Mouse (Mus musculus) intestine, embryonic 14.5 days (tissue): ENCODE results near the gene Csde1. TPM values are rescaled to one million over a fixed set of nuclear protein-coding genes. Genes with fewer than 3 reads are reported as not detected.

ENCODE experiments used
- ATAC-seq: fragments of 200-750 bp; cut with Nextera tagmentation; replicated peaks from 2 replicates; pipeline ENCODE4 v1.8.0; 2017; ENCODE audit warnings: low read depth, moderate number of reproducible peaks, moderate TSS enrichment, moderate library complexity; ENCODE audit not compliant: low FRiP score, low TSS enrichment
- DNase-seq: peaks from one replicate; pipeline ENCODE4 v3.0.0-alpha.2; 2018; ENCODE audit warnings: low spot score
- H3K27ac ChIP-seq: fragments of 300-500 bp; sonication (generic); 2 replicates; pipeline ENCODE4 v1.5.1; 2014; ENCODE audit warnings: low read depth, mild to moderate bottlenecking, control low read depth
- H3K27me3 ChIP-seq: fragments of 300-500 bp; sonication (generic); replicated peaks from 2 replicates; pipeline ENCODE4 v1.6.1; 2014; ENCODE audit warnings: low read length, control low read depth; ENCODE audit not compliant: control insufficient read depth, insufficient read depth
- H3K36me3 ChIP-seq: fragments of 300-500 bp; sonication (generic); 2 replicates; pipeline ENCODE4 v1.6.1; 2014; ENCODE audit warnings: low read length, control low read depth; ENCODE audit not compliant: control insufficient read depth, insufficient read depth
- H3K4me1 ChIP-seq: fragments of 300-500 bp; sonication (generic); replicated peaks from 2 replicates; pipeline ENCODE4 v1.6.1; 2014; ENCODE audit warnings: low read length, control low read depth, mixed read lengths; ENCODE audit not compliant: control insufficient read depth, insufficient read depth
- H3K4me2 ChIP-seq: fragments of 300-500 bp; sonication (generic); 2 replicates; pipeline ENCODE4 v1.6.1; 2014; ENCODE audit warnings: low read length
- H3K4me3 ChIP-seq: fragments of 300-500 bp; sonication (generic); 2 replicates; pipeline ENCODE4 v1.5.1; 2014; ENCODE audit warnings: low read depth, low read length, control low read depth, mixed read lengths
- H3K9ac ChIP-seq: fragments of 300-500 bp; sonication (generic); 2 replicates; pipeline ENCODE4 v1.6.1; 2014; ENCODE audit warnings: mild to moderate bottlenecking, low read length
- H3K9me3 ChIP-seq: fragments of 300-500 bp; sonication (generic); 2 replicates; pipeline ENCODE4 v1.6.1; 2016; ENCODE audit warnings: low read length, control low read depth; ENCODE audit not compliant: control insufficient read depth
- WGBS: fragments of 180-500 bp; shearing (Covaris S2); extraction: QIAGEN DNeasy Blood & Tissue Kit; methylation state at CpG from one replicate; pipeline ENCODE4 v1.1.7; 2014; 5-methylcytosine and 5-hydroxymethylcytosine counted together
- polyA plus RNA-seq: library from polyadenylated mRNA; unstranded; fragments of >200 nt; fragmentation: Nextera tagmentation; extraction: Ambion mirVana; gene quantifications from 2 replicates; pipeline ENCODE4 v1.2.1, GENCODE M21; 2014

The Csde1 gene
- polyA plus RNA-seq, 1 experiment from 2014 or later: 378 TPM

DNA sequence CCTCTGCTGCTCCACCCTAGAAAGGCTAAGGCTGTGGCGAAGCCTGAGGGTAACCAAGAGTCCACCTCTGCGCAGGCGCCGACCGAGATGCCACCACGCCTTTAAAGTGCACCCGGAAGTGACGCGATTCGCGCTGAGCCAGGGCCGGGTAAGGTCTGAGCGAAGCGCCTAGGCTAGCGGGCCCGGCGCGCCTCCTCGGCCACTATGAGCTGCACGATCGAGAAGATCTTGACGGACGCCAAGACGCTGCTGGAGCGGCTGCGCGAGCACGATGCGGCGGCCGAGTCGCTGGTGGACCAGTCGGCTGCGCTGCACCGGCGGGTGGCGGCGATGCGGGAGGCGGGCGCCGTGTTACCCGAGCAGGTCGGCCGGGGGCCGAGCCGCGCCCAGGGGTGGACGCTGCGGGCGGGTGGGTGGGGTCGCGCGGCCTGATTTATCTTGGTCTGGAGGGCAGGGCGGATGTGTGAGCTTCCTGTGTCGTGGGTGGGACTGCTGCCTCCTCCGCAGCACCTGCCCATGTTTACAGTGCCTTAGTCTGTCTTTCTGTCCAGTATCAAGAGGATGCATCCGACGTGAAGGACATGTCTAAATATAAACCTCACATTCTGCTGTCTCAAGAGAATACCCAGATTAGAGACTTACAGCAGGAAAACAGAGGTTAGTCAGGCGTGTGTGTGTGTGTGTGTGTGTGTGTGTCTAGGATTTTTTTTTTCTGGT is 24.5 kb upstream of the Csde1 start, which contains the start of gene Sike1:
Sike1 (plus strand) TSS at position 104 of the 717 bp plus-strand sequence.
- peak within 1 kb of the TSS; percentile 76 for H3K4me3 ChIP-seq

GRCm38 (mm10) chr3:102997036-102997435 is 23.2 kb upstream of the Csde1 start:
- H3K27ac ChIP-seq: peak overlapping the region; percentile 8; the same call in 1 of the 2 replicates

More for the DNA sequence above, 24.5 kb upstream of the Csde1 start, which contains the start of gene Sike1:
- peaks cover 4% of the 10 kb centered on the region; the same call in 1 of the 2 replicates for H3K4me1 ChIP-seq
- H3K36me3 ChIP-seq: peaks cover 25% of the 10 kb centered on the region
- peak within 1 kb of the TSS; percentile 66 for H3K4me2 ChIP-seq
- under 1% methylated on average over 46 of the region's 60 CpGs for WGBS
- H3K27ac ChIP-seq: peak within 1 kb of the TSS; percentile 90
- H3K27me3 ChIP-seq: no peaks in the 10 kb centered on the region
- peaks cover 3% of the 10 kb centered on the region; the same call in 1 of the 2 replicates for H3K9me3 ChIP-seq
- peak within 1 kb of the TSS; percentile 76 for H3K9ac ChIP-seq
- DNase-seq (peak; percentile 95), ATAC-seq (peak; percentile 97)

GRCm38 (mm10) chr3:102997591-102997990 is 22.6 kb upstream of the Csde1 start:
- no peak for DNase-seq
- H3K27ac ChIP-seq: no peak overlapping the region
- H3K9me3 ChIP-seq: peaks cover 3% of the 10 kb centered on the region; the same call in 1 of the 2 replicates
- no peak overlapping the region for H3K9ac ChIP-seq
- peaks cover 41% of the 10 kb centered on the region for H3K36me3 ChIP-seq
- no peaks in the 10 kb centered on the region for H3K27me3 ChIP-seq
- H3K4me1 ChIP-seq: peaks cover 4% of the 10 kb centered on the region; the same call in 1 of the 2 replicates
- ATAC-seq: no peak
- H3K4me3 ChIP-seq: no peak overlapping the region
- WGBS: 78% methylated on average over 3 of the region's 3 CpGs
- no peak overlapping the region for H3K4me2 ChIP-seq

More at GRCm38 (mm10) chr3:102997036-102997435, 23.2 kb upstream of the Csde1 start:
- peaks cover 35% of the 10 kb centered on the region for H3K36me3 ChIP-seq
- peaks cover 3% of the 10 kb centered on the region; the same call in 1 of the 2 replicates for H3K9me3 ChIP-seq
- peak overlapping the region; percentile 66; the same call in 1 of the 2 replicates for H3K4me2 ChIP-seq
- ATAC-seq (no peak), DNase-seq (no peak)
- H3K4me1 ChIP-seq: peaks cover 4% of the 10 kb centered on the region; the same call in 1 of the 2 replicates
- whole genome bisulfite sequencing: 67% methylated on average over 10 of the region's 10 CpGs
- H3K9ac ChIP-seq: no peak overlapping the region
- H3K27me3 ChIP-seq: no peaks in the 10 kb centered on the region
- no peak overlapping the region for H3K4me3 ChIP-seq

- Histone ChIP-seq H3K9me3 (peaks cover 3% of the 10 kb centered on the region; the same call in 1 of the 2 replicates), H3K36me3 (peaks cover 65% of the 10 kb centered on the region), H3K4me2 (no peak overlapping the region), H3K9ac (no peak overlapping the region), H3K4me3 (no peak overlapping the region), H3K4me1 (no peaks in the 10 kb centered on the region; the same call in 1 of the 2 replicates), H3K27me3 (no peaks in the 10 kb centered on the region), H3K27ac (no peak overlapping the region)
- 92% methylated on average over 7 of the region's 7 CpGs for WGBS
- DNase-seq (no peak), ATAC-seq (no peak)
These were observed 18.6 kb upstream of the Csde1 start for GRCm38 (mm10) chr3:103001595-103001994.

DNA sequence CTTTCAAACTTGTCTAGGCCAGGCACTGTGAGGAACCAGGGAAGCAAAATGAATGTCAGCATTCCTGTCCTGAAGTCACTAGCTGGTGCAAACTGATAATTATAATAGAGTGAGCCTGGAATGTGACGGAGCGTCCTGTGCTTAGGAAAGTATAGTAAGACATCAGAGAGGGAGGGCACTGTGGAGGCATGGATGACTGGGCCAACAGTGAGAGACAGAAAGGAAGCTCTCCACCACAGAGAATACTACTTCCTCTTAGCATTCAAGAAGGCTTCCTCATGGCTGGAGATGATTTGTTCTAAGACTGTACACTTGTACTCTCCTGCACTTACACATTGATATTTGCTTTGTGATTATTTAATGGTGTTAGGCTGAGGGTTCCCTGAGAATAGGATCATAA is 2.9 kb upstream of the Csde1 start:
- no peaks in the 10 kb centered on the region for H3K36me3 ChIP-seq
- no peak for ATAC-seq
- H3K9ac ChIP-seq: no peak overlapping the region
- no peak overlapping the region for H3K4me2 ChIP-seq
- WGBS: 74% methylated on average over 2 of the region's 2 CpGs
- no peak overlapping the region for H3K4me3 ChIP-seq
- no peaks in the 10 kb centered on the region for H3K9me3 ChIP-seq
- no peak for DNase-seq
- no peak overlapping the region for H3K27ac ChIP-seq
- H3K27me3 ChIP-seq: no peaks in the 10 kb centered on the region
- peaks cover 7% of the 10 kb centered on the region for H3K4me1 ChIP-seq

DNA sequence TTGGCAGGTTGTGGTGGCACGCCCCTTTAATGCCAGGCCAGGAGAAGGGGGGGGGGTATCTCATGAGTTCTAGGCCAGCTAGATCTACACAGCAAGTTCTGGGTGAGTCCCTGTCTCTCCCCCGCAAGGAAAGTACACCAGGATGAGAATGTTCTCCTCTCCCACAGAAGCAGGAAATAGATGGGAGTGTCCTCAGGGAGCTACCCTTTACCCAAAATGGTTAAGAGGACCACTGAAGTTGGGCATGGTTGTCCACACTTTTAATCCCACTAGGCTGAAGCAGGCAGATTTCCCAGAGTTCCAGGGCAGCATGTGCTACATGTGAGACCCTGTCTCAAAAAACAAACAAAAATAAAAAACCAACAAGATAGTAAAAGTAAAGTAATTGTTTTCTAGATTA is 764 bp upstream of the Csde1 start:
- H3K9ac ChIP-seq: no peak overlapping the region
- H3K27me3 ChIP-seq: no peaks in the 10 kb centered on the region
- peak overlapping the region; percentile 53 for H3K4me2 ChIP-seq
- peak overlapping the region; percentile 99; the same call in 1 of the 2 replicates for H3K4me3 ChIP-seq
- H3K4me1 ChIP-seq: peaks cover 8% of the 10 kb centered on the region
- 84% methylated on average over 2 of the region's 2 CpGs for WGBS
- ATAC-seq: no peak
- DNase-seq: no peak
- no peaks in the 10 kb centered on the region for H3K9me3 ChIP-seq
- peak overlapping the region; percentile 98; the same call in 1 of the 2 replicates for H3K27ac ChIP-seq
- H3K36me3 ChIP-seq: no peaks in the 10 kb centered on the region

DNA sequence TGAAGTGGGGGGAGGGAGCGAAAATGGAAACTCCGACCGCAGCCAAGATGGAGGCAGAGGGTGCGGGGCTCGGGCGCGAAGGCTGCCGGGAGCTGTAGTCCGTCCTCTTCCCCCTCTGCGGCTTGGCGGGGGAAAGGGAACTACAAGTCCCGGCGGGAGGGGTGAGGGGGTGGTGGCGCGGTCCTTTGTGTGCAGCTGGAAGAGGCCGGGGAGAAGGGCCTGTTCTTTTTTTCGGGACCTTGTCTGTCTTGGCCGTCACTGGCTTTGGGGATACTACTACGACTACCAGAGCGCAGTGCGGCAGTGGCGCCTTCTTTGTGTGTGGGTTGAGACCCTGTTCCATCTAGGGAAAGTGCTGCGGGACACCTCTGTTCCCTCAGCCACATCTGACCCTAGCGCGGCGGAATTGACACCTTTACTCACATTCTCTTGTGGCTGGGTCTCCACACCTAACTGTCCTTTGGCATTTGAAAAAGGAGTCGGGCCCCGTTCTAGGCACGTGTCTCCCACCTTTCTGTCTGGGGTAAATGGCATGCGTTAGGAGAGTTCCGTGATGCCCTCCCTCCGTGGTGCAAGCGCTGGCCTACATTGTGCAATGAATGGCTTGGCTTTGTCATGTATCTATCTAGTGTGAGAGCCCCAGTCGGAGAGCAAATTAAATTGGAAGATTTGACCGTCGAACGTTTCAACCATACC is 865 bp downstream of the Csde1 start:
- 0 out of 2 replicates have a peak, but pooled peaks cover 4% of the 10 kb centered on the region for H3K36me3 ChIP-seq
- ATAC-seq (peak; percentile 95), DNase-seq (peak; percentile 94)
- H3K27ac ChIP-seq: peak overlapping the region; percentile 98
- WGBS: under 1% methylated on average over 36 of the region's 37 CpGs
- H3K27me3 ChIP-seq: no peaks in the 10 kb centered on the region
- no peaks in the 10 kb centered on the region for H3K9me3 ChIP-seq
- H3K4me3 ChIP-seq: peak overlapping the region; percentile 99
- peaks cover 8% of the 10 kb centered on the region for H3K4me1 ChIP-seq
- H3K4me2 ChIP-seq: peak overlapping the region; percentile 91
- peak overlapping the region; percentile 100 for H3K9ac ChIP-seq

DNA sequence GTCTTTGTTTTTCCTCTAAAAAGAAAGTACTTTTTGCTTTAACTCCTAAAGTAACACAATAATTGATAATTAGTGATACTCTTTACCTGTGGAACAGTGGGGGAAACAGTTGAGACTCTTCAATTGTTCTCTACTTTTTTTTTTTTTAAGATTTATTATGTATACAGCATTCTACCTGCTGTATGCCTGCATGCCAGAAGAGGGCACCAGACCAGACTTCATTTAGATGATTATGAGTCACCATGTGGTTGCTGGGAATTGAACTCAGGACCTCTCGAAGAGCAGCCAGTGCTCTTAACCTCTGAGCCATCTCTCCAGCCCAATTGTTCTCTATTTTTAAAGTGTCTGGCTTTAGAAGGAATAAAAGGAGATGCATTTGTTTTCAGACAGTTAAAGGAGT is 5.9 kb downstream of the Csde1 start:
- H3K27me3 ChIP-seq: no peaks in the 10 kb centered on the region
- H3K4me2 ChIP-seq: no peak overlapping the region
- no peak for ATAC-seq
- DNase-seq: no peak
- peaks cover 36% of the 10 kb centered on the region for H3K36me3 ChIP-seq
- no peak overlapping the region for H3K9ac ChIP-seq
- H3K4me1 ChIP-seq: peaks cover 8% of the 10 kb centered on the region
- no peaks in the 10 kb centered on the region for H3K9me3 ChIP-seq
- H3K27ac ChIP-seq: no peak overlapping the region
- WGBS: 92% methylated on average over 1 of the region's 1 CpGs
- H3K4me3 ChIP-seq: no peak overlapping the region
